13 mouse cellular contexts compared by ENCODE assay signal in genomic region chr5:33005442-33006145, GRCm38 (mm10). TPM values are rescaled to one million over a fixed set of nuclear protein-coding genes. Genes with fewer than 3 reads are reported as not detected.
DNase-seq lines count a peak whose midpoint lies in the region; ATAC-seq and TF ChIP-seq lines count a peak whose summit lies in the region.
"Had no signal": no experiment of that assay in that cellular context is flagged by ENCODE, and none has a peak within 500 bp of the region (broad histone marks: within the 10 kb centered on the region; RNA-seq: fewer than 3 reads in every experiment).

No protein-coding gene starts in this region.

- TF ChIP-seq CTCF in brain, embryonic 14.5 days (IDR thresholded peaks at IDR 0.05; ENCODE audit: borderline replicate concordance, extremely low read depth, insufficient read depth, insufficient read length), result no peak

- no peak overlapping the region for H3K4me3 ChIP-seq in hindbrain, embryonic 12.5 days
- no peak overlapping the region for H3K4me3 ChIP-seq in midbrain, embryonic 14.5 days (replicated peaks; ENCODE audit: low read depth, low read length)
- H3K4me3 ChIP-seq: heart, embryonic 13.5 days had no signal

- WGBS in hindbrain, embryonic 12.5 days, result 77% methylated on average over 11 of the region's 11 CpGs
- WGBS in midbrain, embryonic 14.5 days, result 61% methylated on average over 11 of the region's 11 CpGs

- H3K9me3 ChIP-seq in hindbrain, embryonic 12.5 days (replicated peaks), result no peaks in the 10 kb centered on the region
- no peaks in the 10 kb centered on the region for H3K9me3 ChIP-seq in midbrain, embryonic 14.5 days (ENCODE audit: control insufficient read depth, low read length)
- H3K9me3 ChIP-seq: heart, embryonic 13.5 days had no signal

- H3K4me1 ChIP-seq in hindbrain, embryonic 12.5 days, result peaks cover 26% of the 10 kb centered on the region
- H3K4me1 ChIP-seq in midbrain, embryonic 14.5 days (ENCODE audit: control insufficient read depth, insufficient read depth, low read length), result peaks cover 24% of the 10 kb centered on the region

- H3K36me3 ChIP-seq in hindbrain, embryonic 12.5 days, result no peaks in the 10 kb centered on the region
- H3K36me3 ChIP-seq in midbrain, embryonic 14.5 days (ENCODE audit: control insufficient read depth, insufficient read depth, low read length), result no peaks in the 10 kb centered on the region
- H3K36me3 ChIP-seq: heart, embryonic 13.5 days had no signal

- H3K27me3 ChIP-seq in hindbrain, embryonic 12.5 days, result no peaks in the 10 kb centered on the region
- no peaks in the 10 kb centered on the region for H3K27me3 ChIP-seq in midbrain, embryonic 14.5 days (ENCODE audit: control insufficient read depth, insufficient read depth, low read length)
- H3K27me3 ChIP-seq: heart, embryonic 13.5 days had no signal

- no peak overlapping the region for H3K4me2 ChIP-seq in hindbrain, embryonic 12.5 days (replicated peaks)
- no peak overlapping the region for H3K4me2 ChIP-seq in midbrain, embryonic 14.5 days (ENCODE audit: low read length)
- H3K4me2 ChIP-seq: heart, embryonic 13.5 days had no signal

- 0 out of 2 replicates have a peak, but pooled peaks have one; percentile 39 for ATAC-seq in hindbrain, embryonic 12.5 days (ENCODE audit: low FRiP score)
- ATAC-seq in midbrain, embryonic 14.5 days (ENCODE audit: low FRiP score, low TSS enrichment), result 0 out of 2 replicates have a peak, but pooled peaks have one; percentile 28
- ATAC-seq in monocyte, adult 5-6 weeks (replicated peaks; ENCODE audit: insufficient number of reproducible peaks, low FRiP score, low TSS enrichment, poor library complexity, severe bottlenecking), result no peak
- ATAC-seq: liver, postnatal 0 days had no signal

- peak; percentile 67 for DNase-seq in layer of hippocampus, adult 9-11 months
- no peak for DNase-seq in layer of hippocampus, adult 9-10 months (ENCODE audit: low spot score)
- peak; percentile 67 for DNase-seq in brain, embryonic 14.5 days (ENCODE audit: low read depth)
- DNase-seq in midbrain, embryonic 14.5 days, result peak; percentile 64
- no peak for DNase-seq in ovary, postnatal 10 days (ENCODE audit: low spot score)
- no peak for DNase-seq in yolk sac, embryonic 10.5 days (ENCODE audit: low spot score)
- DNase-seq: cerebellum, adult 9-10 months; kidney, adult 9 months; liver, postnatal 0 days; thymus, postnatal 25 days had no signal

- H3K27ac ChIP-seq in hindbrain, embryonic 12.5 days, result peak overlapping the region; percentile 53
- H3K27ac ChIP-seq in midbrain, embryonic 14.5 days (replicated peaks; ENCODE audit: low read depth, low read length), result peak overlapping the region; percentile 58
- H3K27ac ChIP-seq: heart, embryonic 13.5 days had no signal

- no peak for TF ChIP-seq POLR2A in brain, embryonic 14.5 days (IDR thresholded peaks at IDR 0.05; ENCODE audit: borderline replicate concordance, extremely low read depth, insufficient read depth, insufficient read length, poor library complexity, severe bottlenecking)

- H3K9ac ChIP-seq in hindbrain, embryonic 12.5 days, result no peak overlapping the region
- no peak overlapping the region for H3K9ac ChIP-seq in midbrain, embryonic 14.5 days (replicated peaks; ENCODE audit: low read length)
- H3K9ac ChIP-seq: heart, embryonic 13.5 days; liver, postnatal 0 days had no signal

RNA-seq across cellular contexts. Expression of gene Ywhah, which starts 13.0 kb away (rescaled TPM):
- 379 and 484 TPM in 2 replicates for polyA plus RNA-seq in brain, embryonic 14.5 days (2012; rRNA removed)
- 461 and 499 TPM in 2 replicates for polyA plus RNA-seq in hindbrain, embryonic 12.5 days (2016; fragmentation: Nextera tagmentation; extraction: Ambion mirVana)
- polyA plus RNA-seq in midbrain, embryonic 14.5 days (2014; fragmentation: Nextera tagmentation; extraction: Ambion mirVana), result 643 and 661 TPM in 2 replicates
- total RNA-seq in monocyte, adult 5-6 weeks (2017), result 137 to 272 TPM (median 186 TPM) in 3 replicates

Comparison
In these comparisons a context has a peak if more than half of its experiments do, and no peak if none do; other contexts are left out.
1. DNase-seq: peak in layer of hippocampus, adult 9-11 months (single experiment), brain, embryonic 14.5 days (single experiment) and midbrain, embryonic 14.5 days (single experiment); none in layer of hippocampus, adult 9-10 months (single experiment), ovary, postnatal 10 days (single experiment) and yolk sac, embryonic 10.5 days (single experiment).